Mouse (Mus musculus) heart, embryonic 15.5 days (tissue): ENCODE results near the gene A630095N17Rik. TPM values are rescaled to one million over a fixed set of nuclear protein-coding genes. Genes with fewer than 3 reads are reported as not detected.

Source experiments
- ATAC-seq: fragments of 200-750 bp; cut with Nextera tagmentation; replicated peaks from 2 replicates; pipeline ENCODE4 v1.8.0; 2017; ENCODE audit warnings: low read depth, moderate TSS enrichment; ENCODE audit not compliant: insufficient number of reproducible peaks, insufficient read depth, low FRiP score
- H3K27ac ChIP-seq: fragments of 300-500 bp; sonication (generic); 2 replicates; pipeline ENCODE4 v1.5.1; 2015; ENCODE audit warnings: mild to moderate bottlenecking, inconsistent platforms
- H3K27me3 ChIP-seq: fragments of 300-500 bp; sonication (generic); 2 replicates; pipeline ENCODE4 v1.6.1; 2015; ENCODE audit warnings: inconsistent platforms
- H3K36me3 ChIP-seq: fragments of 300-500 bp; sonication (generic); 2 replicates; pipeline ENCODE4 v1.6.1; 2015; ENCODE audit warnings: mild to moderate bottlenecking, inconsistent platforms
- H3K4me1 ChIP-seq: fragments of 300-500 bp; sonication (generic); replicated peaks from 2 replicates; pipeline ENCODE4 v1.6.1; 2015; ENCODE audit warnings: inconsistent platforms
- H3K4me2 ChIP-seq: fragments of 300-500 bp; sonication (generic); 2 replicates; pipeline ENCODE4 v1.6.1; 2015; ENCODE audit warnings: inconsistent platforms, mild to moderate bottlenecking, moderate library complexity
- H3K4me3 ChIP-seq: fragments of 300-500 bp; sonication (generic); 2 replicates; pipeline ENCODE4 v1.5.1; 2015; ENCODE audit warnings: mild to moderate bottlenecking, inconsistent platforms
- H3K9ac ChIP-seq: fragments of 300-500 bp; sonication (generic); 2 replicates; pipeline ENCODE4 v1.6.1; 2015; ENCODE audit warnings: mild to moderate bottlenecking, inconsistent platforms
- H3K9me3 ChIP-seq: fragments of 300-500 bp; sonication (generic); replicated peaks from 2 replicates; pipeline ENCODE4 v1.6.1; 2016; ENCODE audit warnings: inconsistent platforms
- WGBS: fragments of 180-500 bp; shearing (Covaris S2); methylation state at CpG from one replicate; pipeline ENCODE4 v1.1.7; 2015; ENCODE audit warnings: mixed read lengths; 5-methylcytosine and 5-hydroxymethylcytosine counted together
- polyA plus RNA-seq: library from polyadenylated mRNA; unstranded; fragments of >200 nt; fragmentation: Nextera tagmentation; extraction: Ambion mirVana; gene quantifications from 2 replicates; pipeline ENCODE4 v1.2.1, GENCODE M21; 2015

The A630095N17Rik gene
- polyA plus RNA-seq, 1 experiment from 2014 or later: not detected

DNA sequence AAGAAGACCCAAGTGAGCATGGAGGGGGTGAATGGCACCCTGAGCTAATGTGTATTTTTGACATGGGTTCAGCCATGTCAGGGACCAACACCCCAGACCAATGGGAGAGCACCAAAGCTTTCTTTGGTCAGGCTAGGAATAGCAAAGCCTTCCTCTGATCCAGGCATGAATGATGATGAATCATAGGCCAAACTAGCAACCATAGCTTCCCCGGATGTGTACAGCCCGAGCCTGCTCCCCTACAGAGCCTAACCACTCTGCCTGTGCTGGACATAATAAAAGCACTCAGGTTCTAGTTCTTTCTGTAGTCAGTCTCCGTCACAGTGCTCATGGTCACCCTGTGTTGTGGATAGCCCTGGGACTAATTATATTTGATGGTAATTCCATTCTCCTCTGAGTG, 10.4 kb downstream of the A630095N17Rik start:
- ATAC-seq: no peak
- no peaks in the 10 kb centered on the region for H3K36me3 ChIP-seq
- no peaks in the 10 kb centered on the region for H3K9me3 ChIP-seq
- H3K4me2 ChIP-seq: no peak overlapping the region
- peaks cover 31% of the 10 kb centered on the region for H3K27me3 ChIP-seq
- H3K4me1 ChIP-seq: peaks cover 22% of the 10 kb centered on the region
- no peak overlapping the region for H3K27ac ChIP-seq
- no peak overlapping the region for H3K4me3 ChIP-seq
- 70% methylated on average over 3 of the region's 3 CpGs for WGBS
- no peak overlapping the region for H3K9ac ChIP-seq

DNA sequence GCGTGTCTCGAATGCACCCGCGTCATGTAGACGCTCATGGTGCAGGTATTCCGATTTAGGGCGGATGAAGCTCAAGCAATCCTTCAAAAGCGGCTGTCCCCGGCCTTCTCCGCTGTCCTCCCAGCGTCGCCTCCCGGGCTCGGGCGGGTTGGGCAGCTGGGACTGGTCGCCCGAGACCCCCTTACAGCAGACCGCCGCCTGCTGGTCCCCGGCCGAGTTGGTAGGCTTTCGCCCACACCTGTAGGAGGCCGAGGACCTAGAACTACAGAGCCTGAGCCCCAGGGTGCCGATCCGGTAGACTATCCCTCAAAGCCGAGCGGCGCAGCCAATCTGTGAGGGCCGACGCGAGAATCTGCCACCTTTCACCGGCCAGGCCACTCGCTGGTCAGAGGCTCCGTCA, 12.4 kb downstream of the A630095N17Rik start, which contains the start of gene Tuba4a:
Tuba4a (minus strand) TSS at position 335 of the 400 bp plus-strand sequence.
- Histone ChIP-seq H3K4me3 (peak within 1 kb of the TSS; percentile 72), H3K27me3 (peaks cover 31% of the 10 kb centered on the region), H3K4me1 (peaks cover 24% of the 10 kb centered on the region), H3K27ac (peak within 1 kb of the TSS; percentile 38), H3K4me2 (peak within 1 kb of the TSS; percentile 98), H3K9me3 (no peaks in the 10 kb centered on the region), H3K36me3 (peaks cover 13% of the 10 kb centered on the region; the same call in 1 of the 2 replicates), H3K9ac (peak within 1 kb of the TSS; percentile 67)
- 2% methylated on average over 34 of the region's 34 CpGs for WGBS
- ATAC-seq: peak; percentile 48

- Histone ChIP-seq H3K36me3 (peaks cover 17% of the 10 kb centered on the region), H3K27me3 (peaks cover 31% of the 10 kb centered on the region), H3K4me2 (peak overlapping the region; percentile 98), H3K4me3 (peak overlapping the region; percentile 72), H3K9me3 (no peaks in the 10 kb centered on the region), H3K4me1 (peaks cover 26% of the 10 kb centered on the region), H3K27ac (peak overlapping the region; percentile 38), H3K9ac (peak overlapping the region; percentile 67)
- 0% methylated on average over 24 of the region's 24 CpGs for WGBS
- peak; percentile 87 for ATAC-seq
Measured at GRCm38 (mm10) chr1:75219078-75219477, 12.8 kb downstream of the A630095N17Rik start.

DNA sequence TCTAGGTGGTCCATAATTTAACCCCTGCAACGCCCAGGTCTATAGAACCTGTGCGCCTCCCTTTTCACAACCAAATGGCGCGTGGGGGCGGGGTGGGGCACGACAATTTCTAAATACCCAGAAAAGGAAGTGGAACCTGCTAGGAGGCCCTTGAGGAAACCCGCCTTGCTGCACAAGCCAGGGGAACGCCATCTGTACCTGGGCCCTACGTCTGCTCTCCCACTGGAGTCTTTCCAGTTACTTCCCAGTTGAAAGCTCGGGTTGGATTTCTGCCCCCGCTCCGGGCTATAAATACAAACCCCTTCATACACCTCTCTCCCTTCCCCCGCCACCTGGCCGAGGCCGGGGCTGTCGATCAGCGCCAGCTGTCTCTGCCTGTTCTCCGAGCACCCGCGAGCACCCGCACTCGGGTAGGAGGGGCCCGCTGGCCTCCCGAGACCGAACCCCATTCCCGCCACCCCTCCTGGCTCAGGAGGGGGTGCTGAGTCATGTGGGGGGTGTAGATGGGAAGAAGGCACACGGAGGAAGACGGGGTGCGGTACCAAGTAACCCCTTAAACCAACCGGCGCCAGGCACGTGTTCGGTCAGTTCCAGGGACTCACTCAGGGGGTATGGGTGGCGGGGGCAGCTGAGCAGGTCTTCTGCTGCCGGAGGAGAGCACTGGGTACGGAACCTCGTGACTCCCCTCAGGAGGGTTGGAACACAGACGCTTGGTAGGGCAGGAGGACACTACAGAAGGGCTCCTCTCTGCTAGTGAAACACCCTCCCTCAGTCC, 13.5 kb downstream of the A630095N17Rik start:
- H3K27ac ChIP-seq: peak overlapping the region; percentile 38

GRCm38 (mm10) chr1:75217893-75218226, 14.0 kb downstream of the A630095N17Rik start:
- H3K9ac ChIP-seq: peak overlapping the region; percentile 67
- WGBS: under 1% methylated on average over 6 of the region's 6 CpGs
- peaks cover 26% of the 10 kb centered on the region for H3K4me1 ChIP-seq
- peaks cover 26% of the 10 kb centered on the region for H3K36me3 ChIP-seq
- H3K27me3 ChIP-seq: peaks cover 31% of the 10 kb centered on the region
- ATAC-seq: no peak
- no peaks in the 10 kb centered on the region for H3K9me3 ChIP-seq
- peak overlapping the region; percentile 72 for H3K4me3 ChIP-seq
- peak overlapping the region; percentile 38; the same call in 1 of the 2 replicates for H3K27ac ChIP-seq
- H3K4me2 ChIP-seq: peak overlapping the region; percentile 98

More for the DNA sequence above, 13.5 kb downstream of the A630095N17Rik start:
- Histone ChIP-seq H3K9ac (peak overlapping the region; percentile 67), H3K9me3 (no peaks in the 10 kb centered on the region), H3K4me3 (peak overlapping the region; percentile 72), H3K4me1 (peaks cover 26% of the 10 kb centered on the region), H3K36me3 (peaks cover 23% of the 10 kb centered on the region), H3K4me2 (peak overlapping the region; percentile 98), H3K27me3 (peaks cover 31% of the 10 kb centered on the region)
- 2% methylated on average over 38 of the region's 38 CpGs for WGBS
- ATAC-seq: peak; percentile 54

GRCm38 (mm10) chr1:75216797-75217585, 14.9 kb downstream of the A630095N17Rik start:
- peaks cover 32% of the 10 kb centered on the region for H3K4me1 ChIP-seq
- no peaks in the 10 kb centered on the region for H3K9me3 ChIP-seq
- H3K4me3 ChIP-seq: peak overlapping the region; percentile 72; the same call in 1 of the 2 replicates
- no peak overlapping the region for H3K9ac ChIP-seq
- peaks cover 29% of the 10 kb centered on the region for H3K36me3 ChIP-seq
- 68% methylated on average over 13 of the region's 13 CpGs for WGBS
- no peak overlapping the region for H3K27ac ChIP-seq
- H3K27me3 ChIP-seq: peaks cover 31% of the 10 kb centered on the region
- ATAC-seq: no peak
- H3K4me2 ChIP-seq: peak overlapping the region; percentile 98

DNA sequence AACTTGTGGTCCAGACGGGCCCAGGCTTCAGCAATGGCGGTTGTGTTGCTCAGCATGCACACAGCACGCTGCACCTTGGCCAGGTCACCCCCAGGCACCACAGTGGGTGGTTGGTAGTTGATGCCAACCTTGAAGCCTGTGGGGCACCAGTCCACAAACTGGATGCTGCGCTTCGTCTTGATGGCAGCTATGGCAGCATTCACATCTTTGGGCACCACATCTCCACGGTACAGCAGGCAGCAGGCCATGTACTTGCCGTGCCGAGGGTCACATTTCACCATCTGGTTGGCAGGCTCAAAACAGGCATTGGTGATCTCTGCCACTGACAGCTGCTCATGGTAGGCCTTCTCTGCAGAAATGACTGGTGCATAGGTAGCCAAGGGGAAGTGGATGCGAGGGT, 16.1 kb downstream of the A630095N17Rik start:
- ATAC-seq: no peak
- Histone ChIP-seq H3K4me2 (no peak overlapping the region), H3K4me1 (peaks cover 42% of the 10 kb centered on the region), H3K36me3 (peaks cover 29% of the 10 kb centered on the region), H3K9me3 (no peaks in the 10 kb centered on the region), H3K4me3 (no peak overlapping the region), H3K9ac (no peak overlapping the region), H3K27ac (no peak overlapping the region), H3K27me3 (peaks cover 24% of the 10 kb centered on the region)
- 91% methylated on average over 9 of the region's 9 CpGs for WGBS

GRCm38 (mm10) chr1:75214886-75215285, 17.0 kb downstream of the A630095N17Rik start:
- 0 out of 2 replicates have a peak overlapping the region, but pooled peaks have one; percentile 18 for H3K27ac ChIP-seq
- WGBS: 61% methylated on average over 5 of the region's 5 CpGs

GRCm38 (mm10) chr1:75214442-75214841, 17.5 kb downstream of the A630095N17Rik start:
- Histone ChIP-seq H3K27me3 (peaks cover 18% of the 10 kb centered on the region; the same call in 1 of the 2 replicates), H3K9me3 (no peaks in the 10 kb centered on the region), H3K27ac (0 out of 2 replicates have a peak overlapping the region, but pooled peaks have one; percentile 18), H3K4me3 (no peak overlapping the region), H3K4me2 (no peak overlapping the region), H3K9ac (no peak overlapping the region), H3K4me1 (peaks cover 47% of the 10 kb centered on the region), H3K36me3 (peaks cover 29% of the 10 kb centered on the region)
- 67% methylated on average over 2 of the region's 2 CpGs for WGBS
- ATAC-seq: no peak

More at GRCm38 (mm10) chr1:75214886-75215285, 17.0 kb downstream of the A630095N17Rik start:
- Histone ChIP-seq H3K36me3 (peaks cover 29% of the 10 kb centered on the region), H3K4me3 (no peak overlapping the region), H3K4me1 (peaks cover 47% of the 10 kb centered on the region), H3K27me3 (peaks cover 19% of the 10 kb centered on the region; the same call in 1 of the 2 replicates), H3K9me3 (no peaks in the 10 kb centered on the region), H3K4me2 (no peak overlapping the region), H3K9ac (no peak overlapping the region)
- no peak for ATAC-seq

DNA sequence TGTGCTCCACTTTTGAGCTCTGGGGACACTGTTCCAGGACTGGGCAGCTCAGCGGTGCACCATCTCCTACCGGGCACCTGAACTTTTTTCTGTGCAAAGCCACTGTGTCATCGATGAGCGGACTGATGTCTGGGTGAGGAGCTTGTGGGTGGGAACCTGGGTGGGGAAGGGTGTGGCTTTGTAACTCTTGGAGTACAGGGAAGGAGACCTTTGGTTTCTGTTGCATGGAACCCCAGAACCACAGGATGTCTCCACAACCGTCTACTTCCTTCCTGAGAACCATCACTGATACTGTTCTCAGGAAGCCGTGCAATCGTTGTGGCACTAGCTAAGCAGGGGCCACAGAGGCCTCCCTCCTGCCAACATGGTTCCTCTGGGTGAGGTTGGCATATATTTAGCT, 18.8 kb downstream of the A630095N17Rik start:
- Histone ChIP-seq H3K9ac (no peak overlapping the region), H3K9me3 (no peaks in the 10 kb centered on the region), H3K4me3 (no peak overlapping the region), H3K36me3 (peaks cover 29% of the 10 kb centered on the region), H3K4me1 (peaks cover 40% of the 10 kb centered on the region), H3K27ac (no peak overlapping the region), H3K4me2 (peak overlapping the region; percentile 2; the same call in 1 of the 2 replicates), H3K27me3 (peaks cover 13% of the 10 kb centered on the region; the same call in 1 of the 2 replicates)
- 81% methylated on average over 7 of the region's 7 CpGs for WGBS
- ATAC-seq: no peak

- Histone ChIP-seq H3K9me3 (no peaks in the 10 kb centered on the region), H3K4me2 (peak overlapping the region; percentile 2; the same call in 1 of the 2 replicates), H3K27me3 (peaks cover 13% of the 10 kb centered on the region; the same call in 1 of the 2 replicates), H3K9ac (no peak overlapping the region), H3K4me1 (peaks cover 38% of the 10 kb centered on the region), H3K27ac (no peak overlapping the region), H3K36me3 (peaks cover 29% of the 10 kb centered on the region), H3K4me3 (no peak overlapping the region)
- WGBS: 84% methylated on average over 4 of the region's 4 CpGs
- ATAC-seq: no peak
Measured at GRCm38 (mm10) chr1:75212542-75212941, 19.4 kb downstream of the A630095N17Rik start.
